Mouse (Mus musculus) cerebellum, adult 8-10 months (tissue): ENCODE measurements at regions not wholly inside any gene's neighbourhood (a gene's known extent, or its start where the extent isn't known, plus 50 kb on each side); places are given as distances from the start of the nearest gene placed in this dataset.

Experiments
- DNase-seq: peaks from one replicate; pipeline ENCODE4 v3.0.0; 2022

DNA sequence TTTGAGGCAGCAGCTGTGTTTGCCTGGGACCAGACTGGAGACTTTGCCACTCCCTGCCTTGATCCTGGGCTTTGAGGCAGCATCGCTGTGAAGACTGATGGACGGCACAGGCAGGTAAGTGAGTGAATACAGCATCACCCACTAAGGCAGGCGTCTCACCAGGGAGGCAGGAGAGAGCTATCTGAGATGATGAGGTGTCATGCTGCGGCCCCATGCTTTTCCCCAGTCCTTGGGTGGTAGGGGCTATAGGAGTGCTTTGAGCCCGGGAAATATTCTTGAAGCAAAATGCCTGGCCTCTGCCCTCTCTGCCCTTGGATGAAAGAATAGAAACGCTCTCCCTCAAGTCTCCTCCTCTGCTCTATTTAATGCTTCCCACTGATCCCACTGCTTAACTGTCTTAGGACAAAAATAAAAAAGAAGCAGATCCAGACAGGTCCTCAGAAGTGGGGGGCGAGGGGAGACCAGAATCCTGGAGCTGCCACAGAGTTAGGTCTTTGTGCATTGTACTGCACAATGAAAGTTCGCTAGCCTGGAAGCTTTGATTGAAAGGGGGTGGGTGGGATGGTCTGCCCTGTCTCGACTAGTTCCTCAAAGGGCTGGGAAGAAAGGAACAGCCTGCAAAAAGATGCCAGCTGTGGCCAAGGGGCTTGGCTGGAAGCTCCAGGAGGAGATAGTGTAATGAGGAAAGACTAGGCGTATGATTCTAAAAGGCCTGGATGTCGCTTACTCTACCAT lies 117.4 kb upstream of the Cdh5 start:
- no peak for DNase-seq

DNA sequence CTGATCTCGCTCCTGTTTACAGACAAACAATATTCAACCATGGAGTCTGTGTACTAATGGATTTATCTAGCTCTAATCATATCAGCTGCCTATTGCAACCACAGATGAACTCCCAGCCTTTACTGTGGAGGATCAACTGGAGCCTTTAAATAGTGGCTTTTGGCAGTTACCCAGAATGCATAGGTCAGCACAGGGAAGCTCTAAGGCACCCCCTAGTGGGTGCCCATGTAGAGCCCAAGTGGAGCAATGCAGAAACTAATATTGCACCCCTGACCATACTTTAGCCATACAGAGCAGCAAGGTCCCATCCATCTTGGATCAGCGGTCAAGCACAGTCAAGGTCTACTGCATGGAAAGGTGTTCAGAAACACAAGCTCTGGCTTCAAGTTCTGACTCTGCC lies 115.8 kb upstream of the Cdh5 start:
- no peak for DNase-seq

GRCm38 (mm10) chr8:103993897-103994296 lies 107.5 kb upstream of the Cdh5 start:
- DNase-seq, result no peak

- DNase-seq, result no peak
Measured at GRCm38 (mm10) chr8:103998143-103998542, 103.3 kb upstream of the Cdh5 start.

- no peak for DNase-seq
Measured at GRCm38 (mm10) chr8:104007209-104007608, 94.2 kb upstream of the Cdh5 start.

GRCm38 (mm10) chr8:104008756-104009155 lies 92.7 kb upstream of the Cdh5 start:
- no peak for DNase-seq

GRCm38 (mm10) chr8:104009306-104009705 lies 92.1 kb upstream of the Cdh5 start:
- no peak for DNase-seq

DNA sequence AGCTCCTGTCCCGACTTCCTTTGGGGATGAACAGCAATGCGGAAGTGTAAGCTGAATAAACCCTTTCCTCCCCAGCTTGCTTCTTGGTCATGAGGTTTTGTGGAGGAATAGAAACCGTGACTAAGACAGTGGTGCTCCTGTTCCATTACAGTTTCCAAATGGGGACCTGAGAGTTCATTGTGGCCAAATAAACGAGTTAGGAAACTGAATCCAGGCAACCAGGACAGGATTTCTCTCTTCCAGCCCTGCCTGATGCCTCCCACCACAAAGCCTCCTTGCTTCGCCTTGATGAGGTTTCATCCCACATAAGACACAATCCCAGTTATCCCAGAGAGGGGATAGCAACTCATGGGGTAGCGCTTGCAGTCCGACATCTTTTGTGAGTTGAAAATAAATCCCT lies 79.2 kb upstream of the Cdh5 start:
- no peak for DNase-seq

GRCm38 (mm10) chr8:104022691-104023509 lies 78.5 kb upstream of the Cdh5 start:
- DNase-seq, result no peak

DNA sequence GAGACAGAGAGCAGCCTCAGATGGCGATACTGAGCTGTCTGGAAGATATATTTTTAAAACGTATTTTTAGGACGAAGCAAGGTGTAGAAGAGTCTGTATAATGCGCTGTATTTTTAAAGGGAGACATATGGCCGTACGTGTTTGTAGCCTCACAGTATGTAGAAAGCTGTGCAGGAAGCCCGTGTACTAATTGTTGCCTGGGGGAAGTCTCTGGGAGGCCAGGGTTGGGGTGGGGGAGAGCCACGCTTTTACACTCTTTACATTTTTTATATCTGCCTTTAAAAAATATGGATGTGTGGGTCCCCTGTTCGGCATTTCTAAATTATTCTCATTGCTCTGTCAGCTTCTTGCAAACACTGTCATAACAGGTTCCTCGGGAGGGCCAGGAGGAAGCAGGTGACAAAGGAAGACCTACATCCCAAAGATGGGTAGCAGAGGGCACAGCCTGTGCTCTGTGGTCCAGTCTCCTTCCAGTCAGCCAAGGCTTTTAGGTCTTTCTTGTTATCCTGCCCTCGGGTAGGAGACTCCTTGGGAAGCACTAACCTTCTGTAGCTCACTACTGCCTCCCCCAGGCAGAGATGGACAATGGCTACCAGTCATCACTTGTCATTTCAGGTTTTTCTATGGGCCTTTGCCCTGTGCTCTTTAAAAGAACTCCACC lies 74.1 kb upstream of the Cdh5 start:
- DNase-seq, result no peak

- DNase-seq, result peak; percentile 26
Measured at GRCm38 (mm10) chr8:104028626-104029025, 72.8 kb upstream of the Cdh5 start.

- DNase-seq, result no peak
Measured at GRCm38 (mm10) chr8:104032179-104032578, 69.2 kb upstream of the Cdh5 start.

GRCm38 (mm10) chr8:104033148-104033547 lies 68.3 kb upstream of the Cdh5 start:
- no peak for DNase-seq

- DNase-seq, result no peak
Measured at GRCm38 (mm10) chr8:104034286-104034685, 67.1 kb upstream of the Cdh5 start.

GRCm38 (mm10) chr8:104036580-104037477 lies 64.6 kb upstream of the Cdh5 start:
- no peak for DNase-seq

- no peak for DNase-seq
Measured at GRCm38 (mm10) chr8:104037611-104038010, 63.8 kb upstream of the Cdh5 start.

DNA sequence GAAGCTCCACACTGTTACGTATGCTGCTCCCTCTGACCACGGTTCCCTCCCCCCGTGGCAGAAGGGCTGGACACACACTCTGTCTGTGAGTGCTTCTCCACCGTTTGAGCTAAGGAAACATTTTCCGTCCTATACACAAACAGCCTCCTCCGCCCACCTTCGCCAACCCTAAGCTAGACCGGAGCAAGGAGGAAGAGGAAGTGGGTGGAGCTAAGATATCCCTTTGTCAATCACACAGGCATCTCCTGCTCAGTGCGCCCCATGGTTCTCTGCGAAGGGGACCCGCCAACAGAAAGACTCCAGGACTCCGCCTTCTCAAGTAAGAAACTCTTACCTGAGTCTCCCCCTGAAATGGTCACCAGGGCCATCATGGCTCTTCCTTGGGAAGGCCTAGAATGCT lies 61.9 kb upstream of the Cdh5 start:
- DNase-seq, result no peak

GRCm38 (mm10) chr8:104041522-104041921 lies 59.9 kb upstream of the Cdh5 start:
- no peak for DNase-seq

DNA sequence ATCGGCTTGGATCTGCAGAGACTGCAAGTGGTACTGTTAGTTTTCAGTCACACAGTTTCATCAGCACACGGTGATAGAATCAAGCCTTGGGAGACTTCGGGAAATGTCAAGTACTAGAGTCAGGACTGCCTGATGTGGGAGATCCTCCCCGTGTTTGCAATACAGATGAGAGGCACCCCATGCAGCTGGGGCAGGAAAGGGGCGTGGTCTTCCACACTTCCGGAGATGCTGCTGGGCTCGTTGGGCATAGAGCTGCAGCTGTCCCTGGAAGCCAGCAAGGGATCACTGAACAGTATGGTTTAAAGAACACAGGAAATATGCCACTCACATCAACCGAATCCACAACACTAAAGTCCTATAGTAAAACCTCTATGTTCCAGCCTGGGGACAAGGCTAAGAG lies 59.0 kb upstream of the Cdh5 start:
- no peak for DNase-seq

GRCm38 (mm10) chr8:104048037-104048436 lies 53.4 kb upstream of the Cdh5 start:
- DNase-seq, result no peak

GRCm38 (mm10) chr8:104049181-104049580 lies 52.2 kb upstream of the Cdh5 start:
- DNase-seq, result no peak

DNA sequence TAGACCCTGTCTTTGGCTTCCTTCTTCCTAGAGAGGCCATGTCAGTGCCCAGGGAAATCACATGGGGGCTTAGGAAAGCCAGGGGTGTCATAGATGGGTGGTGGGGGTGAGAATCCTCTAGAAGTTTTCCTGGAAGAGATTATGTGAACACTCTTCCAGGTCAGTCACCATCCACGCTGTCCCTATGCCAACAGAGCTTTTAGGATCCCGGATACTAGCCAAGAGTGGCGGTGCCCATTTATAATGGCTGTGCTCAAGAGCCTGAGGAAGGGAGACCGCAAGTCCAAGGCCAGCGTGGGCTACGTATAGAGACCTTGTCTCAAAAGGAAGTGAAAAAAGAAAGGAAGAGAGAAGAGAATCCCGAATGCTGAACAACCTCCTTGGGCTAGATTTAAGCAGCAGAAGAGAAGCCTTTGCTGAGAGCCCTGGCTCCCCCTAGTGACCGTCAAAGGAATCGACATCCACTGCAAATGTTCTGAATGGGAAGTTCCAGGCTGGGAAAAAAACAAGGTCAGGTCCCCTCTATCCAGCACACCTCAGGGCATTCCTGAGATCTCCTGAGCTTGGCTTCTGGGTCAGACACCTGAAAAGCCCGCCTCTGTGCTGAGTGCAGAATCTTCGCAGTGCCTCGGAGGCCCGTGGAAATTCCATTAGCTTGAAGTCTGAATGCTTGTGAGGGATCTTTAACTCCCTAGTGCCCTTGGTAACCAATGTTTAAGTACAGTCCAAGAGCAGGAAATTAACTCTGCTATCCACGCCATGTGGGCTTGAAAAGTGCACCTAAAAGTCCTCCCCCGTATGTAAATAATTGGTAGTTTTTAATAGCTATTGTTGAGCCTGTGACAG lies 50.5 kb upstream of the Cdh5 start:
- DNase-seq, result peak; percentile 52
